Mouse (Mus musculus) MEL (cell line): Measurements from ENCODE around the gene Pomt1.

Experiments
- CTCF ChIP-seq, 3 experiments: IDR thresholded peaks in 2 of 3; conservative IDR thresholded peaks in 1 of 3; 2 replicates each; pipeline ENCODE4 v1.5.1; 2011 to 2012; ENCODE audit warnings: low read length in 3 of 3, low read depth in 2 of 3, mild to moderate bottlenecking in 2 of 3, improper control_type of control experiment in 1 of 3, inconsistent platforms in 1 of 3, mixed read lengths in 1 of 3, moderate library complexity in 1 of 3; ENCODE audit not compliant: control insufficient read depth in 1 of 3, insufficient read depth in 1 of 3, poor library complexity in 1 of 3, severe bottlenecking in 1 of 3
- GATA1 ChIP-seq: IDR thresholded peaks from 2 replicates; pipeline ENCODE4 v1.6.1; 2011; ENCODE audit warnings: low read depth, low read length, improper control_type of control experiment
- JUND ChIP-seq: IDR thresholded peaks from 2 replicates; pipeline ENCODE4 v1.6.1; 2011; ENCODE audit warnings: low read depth, mild to moderate bottlenecking, improper control_type of control experiment, low read length
- MAX ChIP-seq: IDR thresholded peaks from 2 replicates; pipeline ENCODE4 v1.6.1; 2011; ENCODE audit warnings: low read length, improper control_type of control experiment
- POLR2A ChIP-seq, 2 experiments: IDR thresholded peaks; 2 replicates each; pipeline ENCODE4 v1.6.1; 2011 to 2012; ENCODE audit warnings: low read length in 2 of 2, mild to moderate bottlenecking in 2 of 2, control low read depth in 1 of 2, improper control_type of control experiment in 1 of 2, low read depth in 1 of 2, moderate library complexity in 1 of 2; ENCODE audit not compliant: control insufficient read depth in 1 of 2, insufficient read depth in 1 of 2, poor library complexity in 1 of 2
- RCOR1 ChIP-seq: IDR thresholded peaks from 2 replicates; pipeline ENCODE4 v1.6.1; 2012; ENCODE audit warnings: low read depth, mild to moderate bottlenecking, inconsistent platforms, low read length, improper control_type of control experiment

GRCm38 (mm10) chr2:32215576-32215975 is 20.8 kb upstream of the Pomt1 start:
- no peak for TF ChIP-seq RCOR1
- no peak for TF ChIP-seq MAX
- TF ChIP-seq CTCF (IDR thresholded peaks at IDR 0.05 in 2 of 3, conservative IDR thresholded peaks at IDR 0.05 in 1 of 3; ENCODE audit: control insufficient read depth in 1 of 3, insufficient read depth in 1 of 3, low read depth in 2 of 3, low read length in 3 of 3, poor library complexity in 1 of 3, severe bottlenecking in 1 of 3), result no peak
- no peak for TF ChIP-seq POLR2A (IDR thresholded peaks at IDR 0.05; ENCODE audit: control insufficient read depth in 1 of 2, insufficient read depth in 1 of 2, low read depth in 1 of 2, low read length in 2 of 2, poor library complexity in 1 of 2)
- TF ChIP-seq GATA1, result no peak
- no peak for TF ChIP-seq JUND
